Mouse (Mus musculus): ENCODE results near the gene Fzd10.

Gene Fzd10

DNA sequence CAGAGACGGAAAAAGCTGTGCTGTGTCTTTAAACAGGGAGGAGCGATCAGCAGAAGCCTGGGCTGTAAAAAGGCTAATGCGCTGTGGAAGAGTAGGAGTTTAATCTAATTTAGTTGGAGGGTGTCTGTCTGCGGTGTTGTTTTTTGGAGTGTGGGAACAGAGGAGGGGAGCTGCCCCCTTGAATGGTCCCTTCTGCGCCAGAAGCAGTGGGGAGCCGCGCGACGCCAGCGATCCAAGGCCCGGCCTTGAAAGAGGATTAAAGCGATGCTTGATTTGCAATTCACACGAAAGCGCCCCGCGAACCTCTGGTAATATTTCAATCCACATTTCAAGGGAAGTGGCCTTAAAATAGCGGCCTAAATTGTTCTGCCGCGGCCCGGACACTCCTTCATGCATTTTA is 3.8 kb upstream of the Fzd10 start:
- Histone ChIP-seq H3K27me3 (ENCODE audit: control insufficient read depth, insufficient read depth, low read length, poor library complexity, severe bottlenecking) (no peaks in the 10 kb centered on the region; the same call in 1 of the 2 replicates), H3K36me3 (ENCODE audit: control insufficient read depth, insufficient read depth, low read length, poor library complexity, severe bottlenecking) (no peaks in the 10 kb centered on the region)
- DNase-seq (ENCODE audit: low read depth, low spot score), result no peak

GRCm38 (mm10) chr5:128597381-128597780 is 3.3 kb upstream of the Fzd10 start:
- no peak for DNase-seq (ENCODE audit: low read depth, low spot score)
- Histone ChIP-seq H3K27me3 (ENCODE audit: control insufficient read depth, insufficient read depth, low read length, poor library complexity, severe bottlenecking) (no peaks in the 10 kb centered on the region; the same call in 1 of the 2 replicates), H3K36me3 (ENCODE audit: control insufficient read depth, insufficient read depth, low read length, poor library complexity, severe bottlenecking) (no peaks in the 10 kb centered on the region)

DNA sequence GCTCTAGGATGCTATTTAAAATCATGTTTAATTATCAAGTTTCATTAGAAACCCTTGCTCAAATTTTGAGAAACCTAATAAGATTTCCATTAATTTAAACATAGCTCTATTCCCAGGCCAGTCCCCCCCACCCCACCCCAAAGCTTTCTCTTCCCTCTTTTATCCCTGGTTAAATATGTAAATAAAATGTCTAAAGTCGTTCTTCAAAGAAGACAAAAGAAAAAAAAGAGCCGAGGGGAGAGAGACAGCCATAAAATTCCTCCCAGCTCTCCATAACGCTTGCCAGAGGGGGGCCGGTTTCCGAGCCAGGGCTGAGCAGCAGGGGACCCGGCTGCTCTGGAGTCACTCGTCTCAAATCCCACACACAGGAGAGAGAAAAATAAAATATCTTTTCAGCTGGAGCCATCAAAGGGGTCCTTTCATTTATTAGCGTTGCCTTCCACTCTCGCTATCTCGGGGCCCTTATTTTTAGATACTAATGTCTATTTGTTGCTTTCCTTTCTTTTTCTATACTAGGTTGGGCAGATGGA is 2.4 kb upstream of the Fzd10 start:
- H3K27me3 ChIP-seq (ENCODE audit: control insufficient read depth, insufficient read depth, low read length, poor library complexity, severe bottlenecking), result no peaks in the 10 kb centered on the region; the same call in 1 of the 2 replicates
- DNase-seq (ENCODE audit: low read depth, low spot score), result no peak
- H3K36me3 ChIP-seq (ENCODE audit: control insufficient read depth, insufficient read depth, low read length, poor library complexity, severe bottlenecking), result no peaks in the 10 kb centered on the region

- DNase-seq (ENCODE audit: low read depth, low spot score), result no peak
- H3K36me3 ChIP-seq (ENCODE audit: control insufficient read depth, insufficient read depth, low read length, poor library complexity, severe bottlenecking), result no peaks in the 10 kb centered on the region
- no peaks in the 10 kb centered on the region; the same call in 1 of the 2 replicates for H3K27me3 ChIP-seq (ENCODE audit: control insufficient read depth, insufficient read depth, low read length, poor library complexity, severe bottlenecking)
Measured at GRCm38 (mm10) chr5:128598760-128599364, 1.8 kb upstream of the Fzd10 start.

- Histone ChIP-seq H3K27me3 (ENCODE audit: control insufficient read depth, insufficient read depth, low read length, poor library complexity, severe bottlenecking) (no peaks in the 10 kb centered on the region; the same call in 1 of the 2 replicates), H3K36me3 (ENCODE audit: control insufficient read depth, insufficient read depth, low read length, poor library complexity, severe bottlenecking) (no peaks in the 10 kb centered on the region)
- DNase-seq (ENCODE audit: low read depth, low spot score), result no peak
Measured at GRCm38 (mm10) chr5:128599365-128600071, 1.1 kb upstream of the Fzd10 start.

DNA sequence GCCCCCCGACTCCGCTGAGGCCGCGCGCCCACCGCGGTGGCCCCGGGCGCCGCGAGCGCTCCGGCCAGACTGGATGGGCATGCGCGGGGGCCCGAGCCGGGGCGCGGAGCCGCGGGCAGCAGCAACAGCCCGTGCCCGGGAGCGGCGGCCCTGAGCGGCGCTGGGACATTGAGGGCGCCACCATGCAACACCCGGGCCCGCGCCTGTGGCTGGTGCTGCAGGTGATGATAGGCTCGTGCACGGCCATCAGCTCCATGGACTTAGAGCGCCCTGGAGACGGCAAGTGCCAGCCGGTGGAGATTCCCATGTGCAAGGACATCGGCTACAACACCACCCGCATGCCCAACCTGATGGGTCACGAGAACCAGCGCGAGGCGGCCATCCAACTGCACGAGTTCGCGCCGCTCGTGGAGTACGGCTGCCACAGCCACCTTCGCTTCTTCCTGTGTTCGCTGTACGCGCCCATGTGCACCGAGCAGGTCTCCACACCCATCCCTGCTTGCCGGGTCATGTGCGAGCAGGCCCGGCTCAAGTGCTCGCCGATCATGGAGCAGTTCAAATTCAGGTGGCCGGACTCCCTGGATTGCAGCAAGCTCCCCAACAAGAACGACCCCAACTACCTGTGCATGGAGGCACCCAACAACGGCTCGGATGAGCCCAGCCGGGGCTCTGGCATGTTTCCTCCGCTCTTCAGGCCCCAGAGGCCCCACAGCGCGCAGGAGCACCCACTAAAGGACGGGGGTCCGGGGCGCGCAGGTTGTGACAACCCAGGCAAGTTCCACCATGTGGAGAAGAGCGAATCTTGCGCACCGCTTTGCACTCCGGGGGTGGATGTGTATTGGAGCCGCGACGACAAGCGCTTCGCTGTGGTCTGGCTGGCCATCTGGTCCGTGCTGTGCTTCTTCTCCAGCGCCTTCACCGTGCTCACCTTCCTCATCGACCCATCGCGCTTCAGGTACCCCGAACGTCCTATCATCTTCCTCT is 684 bp downstream of the Fzd10 start:
- no peaks in the 10 kb centered on the region; the same call in 1 of the 2 replicates for H3K27me3 ChIP-seq (ENCODE audit: control insufficient read depth, insufficient read depth, low read length, poor library complexity, severe bottlenecking)
- no peaks in the 10 kb centered on the region for H3K36me3 ChIP-seq (ENCODE audit: control insufficient read depth, insufficient read depth, low read length, poor library complexity, severe bottlenecking)
- DNase-seq (ENCODE audit: low read depth, low spot score), result no peak

DNA sequence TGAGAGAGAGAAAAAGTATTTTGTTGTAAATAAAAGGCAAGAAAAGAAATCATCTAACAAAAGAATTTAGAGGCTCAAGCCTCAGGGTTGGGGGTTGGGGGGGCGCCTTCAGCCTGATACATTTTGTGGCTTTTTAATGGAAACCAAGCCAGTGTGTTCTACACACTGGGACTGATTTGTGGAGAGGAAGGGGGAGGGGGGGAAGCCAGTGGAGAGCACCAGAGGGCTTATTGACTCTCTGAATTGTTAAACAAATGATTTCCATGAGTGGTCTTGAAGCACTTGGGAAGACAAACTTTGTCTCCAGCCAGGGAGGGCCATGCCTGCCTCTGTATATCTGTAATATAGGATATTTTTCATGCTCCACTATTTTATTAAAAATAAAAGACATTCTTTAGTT is 3.0 kb downstream of the Fzd10 start:
- no peaks in the 10 kb centered on the region; the same call in 1 of the 2 replicates for H3K27me3 ChIP-seq (ENCODE audit: control insufficient read depth, insufficient read depth, low read length, poor library complexity, severe bottlenecking)
- DNase-seq (ENCODE audit: low read depth, low spot score), result no peak
- no peaks in the 10 kb centered on the region for H3K36me3 ChIP-seq (ENCODE audit: control insufficient read depth, insufficient read depth, low read length, poor library complexity, severe bottlenecking)

DNA sequence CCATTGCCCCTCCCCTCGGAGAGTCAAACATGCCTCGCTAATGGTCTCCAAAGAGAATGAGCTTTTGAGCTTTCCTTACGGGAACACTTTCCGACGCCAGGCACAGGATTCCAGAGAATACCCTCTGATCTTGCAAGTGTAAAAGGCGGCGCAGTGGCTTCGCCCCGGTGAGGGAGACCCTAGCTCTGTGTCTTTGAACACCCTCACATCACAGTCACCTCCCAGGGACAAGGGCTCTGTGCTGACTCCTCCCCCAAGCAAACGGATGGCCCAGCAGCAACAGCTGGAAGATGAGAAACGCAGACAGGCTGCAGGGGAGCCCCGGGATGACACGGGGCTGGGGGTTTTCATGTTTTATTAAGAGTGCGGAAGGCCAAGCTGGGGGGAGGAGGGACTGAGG is 6.0 kb downstream of the Fzd10 start:
- Histone ChIP-seq H3K27me3 (ENCODE audit: control insufficient read depth, insufficient read depth, low read length, poor library complexity, severe bottlenecking) (no peaks in the 10 kb centered on the region), H3K36me3 (ENCODE audit: control insufficient read depth, insufficient read depth, low read length, poor library complexity, severe bottlenecking) (no peaks in the 10 kb centered on the region)
- no peak for DNase-seq (ENCODE audit: low read depth, low spot score)

DNA sequence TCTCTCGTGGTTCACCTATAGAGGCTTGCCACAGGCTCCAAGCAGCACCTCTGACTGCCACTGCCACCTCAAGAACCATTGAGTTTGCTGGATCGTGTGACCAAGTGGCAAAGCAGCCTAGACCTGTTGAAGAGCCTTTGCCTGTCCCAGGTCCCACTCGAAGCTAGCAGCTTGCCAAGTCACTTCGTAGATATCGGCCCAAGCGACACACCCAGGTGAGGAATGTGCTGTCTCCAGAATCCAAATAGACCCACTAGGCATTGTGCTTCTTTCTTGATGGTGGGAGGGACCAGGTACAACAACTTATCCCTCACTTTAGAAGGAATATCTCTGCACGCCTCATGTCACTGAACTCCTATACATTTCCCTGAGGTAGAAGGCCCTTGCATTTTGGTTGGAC is 8.4 kb downstream of the Fzd10 start:
- Histone ChIP-seq H3K27me3 (ENCODE audit: control insufficient read depth, insufficient read depth, low read length, poor library complexity, severe bottlenecking) (no peaks in the 10 kb centered on the region), H3K36me3 (ENCODE audit: control insufficient read depth, insufficient read depth, low read length, poor library complexity, severe bottlenecking) (no peaks in the 10 kb centered on the region)
- DNase-seq (ENCODE audit: low read depth, low spot score), result no peak

- Histone ChIP-seq H3K36me3 (ENCODE audit: control insufficient read depth, insufficient read depth, low read length, poor library complexity, severe bottlenecking) (no peaks in the 10 kb centered on the region), H3K27me3 (ENCODE audit: control insufficient read depth, insufficient read depth, low read length, poor library complexity, severe bottlenecking) (no peaks in the 10 kb centered on the region)
- no peak for DNase-seq (ENCODE audit: low read depth, low spot score)
Measured at GRCm38 (mm10) chr5:128617621-128618020, 17.0 kb downstream of the Fzd10 start.

GRCm38 (mm10) chr5:128619987-128620386 is 19.3 kb downstream of the Fzd10 start:
- no peaks in the 10 kb centered on the region for H3K36me3 ChIP-seq (ENCODE audit: control insufficient read depth, insufficient read depth, low read length, poor library complexity, severe bottlenecking)
- DNase-seq (ENCODE audit: low read depth, low spot score), result no peak
- H3K27me3 ChIP-seq (ENCODE audit: control insufficient read depth, insufficient read depth, low read length, poor library complexity, severe bottlenecking), result no peaks in the 10 kb centered on the region

DNA sequence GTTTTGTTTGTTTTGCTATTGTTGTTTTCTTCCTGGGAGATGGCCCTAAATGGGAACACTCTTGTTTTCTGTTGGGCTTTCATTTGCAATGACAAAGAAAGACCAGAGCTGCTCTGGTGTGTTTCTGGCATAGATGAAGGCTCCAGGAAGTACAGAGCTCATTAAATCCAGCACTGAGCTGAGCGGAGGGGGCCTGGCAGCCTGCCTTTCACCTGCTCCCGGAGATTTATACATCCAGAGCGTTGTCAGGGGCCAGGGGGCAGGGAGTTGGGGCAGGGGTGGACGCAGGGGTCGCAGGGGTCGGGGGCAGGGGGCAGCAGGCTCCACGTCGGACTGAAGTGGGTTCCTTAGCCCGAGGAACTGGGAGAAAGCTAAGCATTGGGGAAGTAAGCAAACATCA is 19.8 kb downstream of the Fzd10 start:
- no peaks in the 10 kb centered on the region for H3K36me3 ChIP-seq (ENCODE audit: control insufficient read depth, insufficient read depth, low read length, poor library complexity, severe bottlenecking)
- H3K27me3 ChIP-seq (ENCODE audit: control insufficient read depth, insufficient read depth, low read length, poor library complexity, severe bottlenecking), result no peaks in the 10 kb centered on the region
- DNase-seq (ENCODE audit: low read depth, low spot score), result no peak

GRCm38 (mm10) chr5:128627763-128628162 is 27.1 kb downstream of the Fzd10 start:
- H3K27me3 ChIP-seq (ENCODE audit: control insufficient read depth, insufficient read depth, low read length, poor library complexity, severe bottlenecking), result no peaks in the 10 kb centered on the region
- no peak for DNase-seq (ENCODE audit: low read depth, low spot score)
- H3K36me3 ChIP-seq (ENCODE audit: control insufficient read depth, insufficient read depth, low read length, poor library complexity, severe bottlenecking), result no peaks in the 10 kb centered on the region

GRCm38 (mm10) chr5:128636648-128637047 is 36.0 kb downstream of the Fzd10 start:
- H3K27me3 ChIP-seq (ENCODE audit: control insufficient read depth, insufficient read depth, low read length, poor library complexity, severe bottlenecking), result no peaks in the 10 kb centered on the region
- DNase-seq (ENCODE audit: low read depth, low spot score), result no peak
- no peaks in the 10 kb centered on the region for H3K36me3 ChIP-seq (ENCODE audit: control insufficient read depth, insufficient read depth, low read length, poor library complexity, severe bottlenecking)
